Mouse (Mus musculus): ENCODE measurements around the gene Usf1. TPM values are rescaled to one million over a fixed set of nuclear protein-coding genes. Genes with fewer than 3 reads are reported as not detected.
A peak's percentile ranks its signal among the peaks of the same experiment; 100 is the strongest.

The Usf1 gene
- polyA plus RNA-seq, 1 experiment, result 106 TPM

- Histone ChIP-seq H3K79me2 (ENCODE audit: control insufficient read depth, insufficient read depth) (peaks cover 21% of the 10 kb centered on the region), H3K4me3 (peak overlapping the region; percentile 76), H3K36me3 (ENCODE audit: control insufficient read depth, insufficient read depth) (no peaks in the 10 kb centered on the region), H3K27me3 (ENCODE audit: control insufficient read depth, insufficient read depth, insufficient read length) (no peaks in the 10 kb centered on the region), H3K4me2 (ENCODE audit: low read depth) (peak overlapping the region; percentile 78), H3ac (ENCODE audit: control insufficient read depth, insufficient read length) (peak overlapping the region; percentile 27)
- TF ChIP-seq REST (IDR thresholded peaks at IDR 0.05; ENCODE audit: insufficient read depth, insufficient read length) (no peak), POLR2A (IDR thresholded peaks at IDR 0.05; ENCODE audit: insufficient read length, low read depth) (no peak), SRF (IDR thresholded peaks at IDR 0.05; ENCODE audit: control insufficient read depth, insufficient read length, low read depth) (no peak), MYOG (IDR thresholded peaks at IDR 0.05; ENCODE audit: control insufficient read depth in 1 of 3, insufficient read depth in 1 of 3, insufficient read length in 2 of 3, low read depth in 2 of 3) (no peak), MAX (IDR thresholded peaks at IDR 0.05; ENCODE audit: low read depth) (no peak), POLR2AphosphoS2 (IDR thresholded peaks at IDR 0.05; ENCODE audit: insufficient read length, low read depth) (no peak), TCF12 (IDR thresholded peaks at IDR 0.05; ENCODE audit: insufficient read depth, poor library complexity, severe bottlenecking) (no peak), E2F4 (IDR thresholded peaks at IDR 0.05; ENCODE audit: insufficient read depth) (no peak), USF1 (IDR thresholded peaks at IDR 0.05; ENCODE audit: low read depth) (no peak), MYOD1 (IDR thresholded peaks at IDR 0.05; ENCODE audit: control insufficient read depth in 1 of 3, insufficient read length in 2 of 3, low read depth in 2 of 3) (no peak)
These were observed 27.0 kb downstream of the Usf1 start for GRCm38 (mm10) chr1:171438014-171438670.

- H3K4me3 ChIP-seq, result peak overlapping the region; percentile 76
- peaks cover 21% of the 10 kb centered on the region for H3K79me2 ChIP-seq (ENCODE audit: control insufficient read depth, insufficient read depth)
- no peaks in the 10 kb centered on the region for H3K36me3 ChIP-seq (ENCODE audit: control insufficient read depth, insufficient read depth)
These were observed 28.0 kb downstream of the Usf1 start for GRCm38 (mm10) chr1:171439072-171439471.

GRCm38 (mm10) chr1:171440025-171440725 is 29.1 kb downstream of the Usf1 start:
- Histone ChIP-seq H3ac (ENCODE audit: control insufficient read depth, insufficient read length) (no peak overlapping the region), H3K4me2 (ENCODE audit: low read depth) (peak overlapping the region; percentile 78), H3K79me2 (ENCODE audit: control insufficient read depth, insufficient read depth) (peaks cover 21% of the 10 kb centered on the region), H3K4me3 (peak overlapping the region; percentile 76), H3K27me3 (ENCODE audit: control insufficient read depth, insufficient read depth, insufficient read length) (no peaks in the 10 kb centered on the region), H3K36me3 (ENCODE audit: control insufficient read depth, insufficient read depth) (no peaks in the 10 kb centered on the region)
- TF ChIP-seq MYOG (IDR thresholded peaks at IDR 0.05; ENCODE audit: control insufficient read depth in 1 of 3, insufficient read depth in 1 of 3, insufficient read length in 2 of 3, low read depth in 2 of 3) (no peak), POLR2A (IDR thresholded peaks at IDR 0.05; ENCODE audit: insufficient read length, low read depth) (no peak), TCF3 (IDR thresholded peaks at IDR 0.05; ENCODE audit: insufficient read length, low read depth) (no peak), USF1 (IDR thresholded peaks at IDR 0.05; ENCODE audit: low read depth) (no peak), REST (IDR thresholded peaks at IDR 0.05; ENCODE audit: insufficient read depth, insufficient read length) (no peak), CEBPB (IDR thresholded peaks at IDR 0.05; ENCODE audit: insufficient read depth, poor library complexity, severe bottlenecking) (no peak), MAX (IDR thresholded peaks at IDR 0.05; ENCODE audit: low read depth) (no peak), SRF (IDR thresholded peaks at IDR 0.05; ENCODE audit: control insufficient read depth, insufficient read length, low read depth) (no peak), MYOD1 (IDR thresholded peaks at IDR 0.05; ENCODE audit: control insufficient read depth in 1 of 3, insufficient read length in 2 of 3, low read depth in 2 of 3) (no peak), E2F4 (IDR thresholded peaks at IDR 0.05; ENCODE audit: insufficient read depth) (no peak)

More at GRCm38 (mm10) chr1:171439072-171439471, 28.0 kb downstream of the Usf1 start:
- Histone ChIP-seq H3K4me2 (ENCODE audit: low read depth) (peak overlapping the region; percentile 78), H3ac (ENCODE audit: control insufficient read depth, insufficient read length) (no peak overlapping the region), H3K27me3 (ENCODE audit: control insufficient read depth, insufficient read depth, insufficient read length) (no peaks in the 10 kb centered on the region)
- TF ChIP-seq USF1 (IDR thresholded peaks at IDR 0.05; ENCODE audit: low read depth), result no peak
- TF ChIP-seq SRF (IDR thresholded peaks at IDR 0.05; ENCODE audit: control insufficient read depth, insufficient read length, low read depth), result no peak
- TF ChIP-seq REST (IDR thresholded peaks at IDR 0.05; ENCODE audit: insufficient read depth, insufficient read length), result no peak
- TF ChIP-seq POLR2A (IDR thresholded peaks at IDR 0.05; ENCODE audit: insufficient read length, low read depth), result no peak
- no peak for TF ChIP-seq MYOG (IDR thresholded peaks at IDR 0.05; ENCODE audit: control insufficient read depth in 1 of 3, insufficient read depth in 1 of 3, insufficient read length in 2 of 3, low read depth in 2 of 3)
- TF ChIP-seq TCF12 (IDR thresholded peaks at IDR 0.05; ENCODE audit: insufficient read depth, poor library complexity, severe bottlenecking), result no peak
- TF ChIP-seq TCF3 (IDR thresholded peaks at IDR 0.05; ENCODE audit: insufficient read length, low read depth), result no peak
- no peak for TF ChIP-seq CEBPB (IDR thresholded peaks at IDR 0.05; ENCODE audit: insufficient read depth, poor library complexity, severe bottlenecking)
- no peak for TF ChIP-seq E2F4 (IDR thresholded peaks at IDR 0.05; ENCODE audit: insufficient read depth)
- no peak for TF ChIP-seq MAX (IDR thresholded peaks at IDR 0.05; ENCODE audit: low read depth)
- TF ChIP-seq POLR2AphosphoS2 (IDR thresholded peaks at IDR 0.05; ENCODE audit: insufficient read length, low read depth), result no peak
- TF ChIP-seq MYOD1 (IDR thresholded peaks at IDR 0.05; ENCODE audit: control insufficient read depth in 1 of 3, insufficient read length in 2 of 3, low read depth in 2 of 3), result no peak

GRCm38 (mm10) chr1:171441466-171442412 is 30.6 kb downstream of the Usf1 start:
- Histone ChIP-seq H3K4me3 (no peak overlapping the region), H3K36me3 (ENCODE audit: control insufficient read depth, insufficient read depth) (no peaks in the 10 kb centered on the region), H3K79me2 (ENCODE audit: control insufficient read depth, insufficient read depth) (peaks cover 21% of the 10 kb centered on the region), H3K4me2 (ENCODE audit: low read depth) (peak overlapping the region; percentile 78), H3ac (ENCODE audit: control insufficient read depth, insufficient read length) (no peak overlapping the region), H3K27me3 (ENCODE audit: control insufficient read depth, insufficient read depth, insufficient read length) (no peaks in the 10 kb centered on the region)
- TF ChIP-seq POLR2AphosphoS2 (IDR thresholded peaks at IDR 0.05; ENCODE audit: insufficient read length, low read depth) (no peak), MYOG (IDR thresholded peaks at IDR 0.05; ENCODE audit: control insufficient read depth in 1 of 3, insufficient read depth in 1 of 3, insufficient read length in 2 of 3, low read depth in 2 of 3) (peak in 1 of 3 experiments; percentile 41), MYOD1 (IDR thresholded peaks at IDR 0.05; ENCODE audit: control insufficient read depth in 1 of 3, insufficient read length in 2 of 3, low read depth in 2 of 3) (peak in 1 of 3 experiments; percentile 59)
